In genomic region chr17:74994582-74994893, GRCm38 (mm10) we compare ENCODE assay signal across 9 mouse cellular contexts. TPM values are rescaled to one million over a fixed set of nuclear protein-coding genes. Genes with fewer than 3 reads are reported as not detected.
A peak's percentile ranks its signal among the peaks of the same experiment; 100 is the strongest.
DNase-seq lines count a peak whose midpoint lies in the region; ATAC-seq and TF ChIP-seq lines count a peak whose summit lies in the region.
"Had no signal": no experiment of that assay in that cellular context is flagged by ENCODE, and none has a peak within 500 bp of the region (broad histone marks: within the 10 kb centered on the region; RNA-seq: fewer than 3 reads in every experiment).

No protein-coding gene starts in this region.

- no peaks in the 10 kb centered on the region for H3K27me3 ChIP-seq in kidney, embryonic 15.5 days
- H3K27me3 ChIP-seq in forebrain, postnatal 0 days (ENCODE audit: insufficient read depth, low read length): no peaks in the 10 kb centered on the region
- H3K27me3 ChIP-seq in intestine, postnatal 0 days (replicated peaks; ENCODE audit: control insufficient read depth, insufficient read depth, low read length): no peaks in the 10 kb centered on the region
- H3K27me3 ChIP-seq in neural tube, embryonic 12.5 days (replicated peaks): no peaks in the 10 kb centered on the region; the same call in 1 of the 2 replicates

- TF ChIP-seq CTCF in forebrain, postnatal 0 days (IDR thresholded peaks at IDR 0.05; ENCODE audit: low read depth): no peak
- no peak for TF ChIP-seq CTCF in intestine, postnatal 0 days (IDR thresholded peaks at IDR 0.05; ENCODE audit: low read depth)

- H3K27ac ChIP-seq in kidney, embryonic 15.5 days: peak overlapping the region; percentile 91
- H3K27ac ChIP-seq in forebrain, postnatal 0 days (ENCODE audit: low read depth, low read length): no peak overlapping the region
- H3K27ac ChIP-seq in intestine, postnatal 0 days (ENCODE audit: low read depth, low read length): no peak overlapping the region
- H3K27ac ChIP-seq in neural tube, embryonic 12.5 days: no peak overlapping the region

- H3K4me1 ChIP-seq in kidney, embryonic 15.5 days: peaks cover 25% of the 10 kb centered on the region
- no peaks in the 10 kb centered on the region for H3K4me1 ChIP-seq in forebrain, postnatal 0 days (ENCODE audit: insufficient read depth)
- no peaks in the 10 kb centered on the region for H3K4me1 ChIP-seq in intestine, postnatal 0 days (replicated peaks; ENCODE audit: control insufficient read depth, insufficient read depth, low read length)
- H3K4me1 ChIP-seq in neural tube, embryonic 12.5 days: peaks cover 12% of the 10 kb centered on the region

- H3K9ac ChIP-seq in kidney, embryonic 15.5 days: 0 out of 2 replicates have a peak overlapping the region, but pooled peaks have one; percentile 16
- H3K9ac ChIP-seq in forebrain, postnatal 0 days: peak overlapping the region; percentile 10; the same call in 1 of the 2 replicates
- H3K9ac ChIP-seq in intestine, postnatal 0 days (ENCODE audit: low read depth, low read length): no peak overlapping the region
- H3K9ac ChIP-seq in neural tube, embryonic 12.5 days: no peak overlapping the region

- peak overlapping the region; percentile 62 for H3K4me2 ChIP-seq in kidney, embryonic 15.5 days
- H3K4me2 ChIP-seq in forebrain, postnatal 0 days (ENCODE audit: low read depth): peak overlapping the region; percentile 47
- peak overlapping the region; percentile 61 for H3K4me2 ChIP-seq in intestine, postnatal 0 days (replicated peaks; ENCODE audit: low read depth)
- H3K4me2 ChIP-seq in neural tube, embryonic 12.5 days (replicated peaks): peak overlapping the region; percentile 55

- WGBS in kidney, embryonic 15.5 days: 3% methylated on average over 4 of the region's 4 CpGs
- WGBS in forebrain, postnatal 0 days: 3% methylated on average over 4 of the region's 4 CpGs
- WGBS in intestine, postnatal 0 days: 13% methylated on average over 4 of the region's 4 CpGs
- 2% methylated on average over 4 of the region's 4 CpGs for WGBS in neural tube, embryonic 12.5 days

- no peaks in the 10 kb centered on the region for H3K36me3 ChIP-seq in kidney, embryonic 15.5 days
- H3K36me3 ChIP-seq in forebrain, postnatal 0 days (ENCODE audit: insufficient read depth): no peaks in the 10 kb centered on the region
- H3K36me3 ChIP-seq in intestine, postnatal 0 days (ENCODE audit: control insufficient read depth, insufficient read depth): no peaks in the 10 kb centered on the region
- H3K36me3 ChIP-seq in neural tube, embryonic 12.5 days: no peaks in the 10 kb centered on the region

- no peak for DNase-seq in kidney, postnatal 14 days
- no peak for DNase-seq in forebrain, postnatal 0 days
- DNase-seq in spleen, adult 18-20 months: no peak
- DNase-seq in spleen, postnatal 10 days (ENCODE audit: low spot score in 2 of 2): no peak
- no peak for DNase-seq in spleen, adult 12 weeks (ENCODE audit: low spot score)
- DNase-seq: cerebellum, adult 8-10 months had no signal

- H3K9me3 ChIP-seq in kidney, embryonic 15.5 days (replicated peaks): peaks cover 9% of the 10 kb centered on the region; the same call in 1 of the 2 replicates
- no peaks in the 10 kb centered on the region for H3K9me3 ChIP-seq in forebrain, postnatal 0 days (ENCODE audit: low read length)
- peaks cover 7% of the 10 kb centered on the region; the same call in 1 of the 2 replicates for H3K9me3 ChIP-seq in intestine, postnatal 0 days (ENCODE audit: control insufficient read depth)
- H3K9me3 ChIP-seq in neural tube, embryonic 12.5 days: 0 out of 2 replicates have a peak, but pooled peaks cover 5% of the 10 kb centered on the region

- peak overlapping the region; percentile 40 for H3K4me3 ChIP-seq in kidney, embryonic 15.5 days (replicated peaks)
- no peak overlapping the region; the same call in 1 of the 2 replicates for H3K4me3 ChIP-seq in forebrain, postnatal 0 days (ENCODE audit: low read depth, low read length)
- peak overlapping the region; percentile 27 for H3K4me3 ChIP-seq in intestine, postnatal 0 days (ENCODE audit: low read depth, low read length)
- peak overlapping the region; percentile 18; the same call in 1 of the 2 replicates for H3K4me3 ChIP-seq in neural tube, embryonic 12.5 days

- ATAC-seq in kidney, embryonic 15.5 days (replicated peaks; ENCODE audit: low FRiP score): no peak
- ATAC-seq in forebrain, postnatal 0 days: no peak
- ATAC-seq in intestine, postnatal 0 days: no peak
- ATAC-seq in neural tube, embryonic 12.5 days (ENCODE audit: low FRiP score, low read depth): peak; percentile 70; the same call in 1 of the 2 replicates

RNA-seq across cellular contexts. Expression of gene Ltbp1, which starts 10.8 kb away (rescaled TPM):
- 35.5 and 40.9 TPM in 2 replicates for polyA plus RNA-seq in kidney, embryonic 15.5 days (2015; fragmentation: Nextera tagmentation; extraction: Ambion mirVana)
- 2.0 and 5.2 TPM in 2 replicates for total RNA-seq in forebrain, postnatal 0 days (2014; rRNA removed)
- 1.1 and 1.5 TPM in 2 replicates for polyA plus RNA-seq in forebrain, postnatal 0 days (2015; fragmentation: Nextera tagmentation; extraction: Ambion mirVana)
- polyA plus RNA-seq in intestine, postnatal 0 days (2015; fragmentation: Nextera tagmentation; extraction: Ambion mirVana): 8.1 and 8.5 TPM in 2 replicates
- 7.2 and 7.3 TPM in 2 replicates for polyA plus RNA-seq in neural tube, embryonic 12.5 days (2016; fragmentation: Nextera tagmentation; extraction: Ambion mirVana)

Comparison
In these comparisons a context has a peak if more than half of its experiments do, and no peak if none do; other contexts are left out.
1. H3K9ac ChIP-seq: peak in kidney, embryonic 15.5 days (single experiment) and forebrain, postnatal 0 days (single experiment); none in intestine, postnatal 0 days (single experiment) and neural tube, embryonic 12.5 days (single experiment).
2. Peak in every context shown above with its lines, with median percentiles within 50 percentile points of each other: H3K4me2 ChIP-seq.